ENCODE assay signal across 19 mouse cellular contexts in genomic region chr19:57441501-57441900, GRCm38 (mm10). TPM values are rescaled to one million over a fixed set of nuclear protein-coding genes. Genes with fewer than 3 reads are reported as not detected.
A peak's percentile ranks its signal among the peaks of the same experiment; 100 is the strongest.
DNase-seq lines count a peak whose midpoint lies in the region; ATAC-seq lines count a peak whose summit lies in the region.
"Had no signal": no experiment of that assay in that cellular context is flagged by ENCODE, and none has a peak within 500 bp of the region (broad histone marks: within the 10 kb centered on the region; RNA-seq: fewer than 3 reads in every experiment).

No protein-coding gene starts in this region.

- WGBS in hindbrain, embryonic 13.5 days, result 51% methylated on average over 7 of the region's 7 CpGs
- WGBS in hindbrain, embryonic 11.5 days, result 61% methylated on average over 7 of the region's 7 CpGs
- 11% methylated on average over 7 of the region's 7 CpGs for WGBS in lung, embryonic 15.5 days

- H3K36me3 ChIP-seq in hindbrain, embryonic 13.5 days, result no peaks in the 10 kb centered on the region
- H3K36me3 ChIP-seq in hindbrain, embryonic 11.5 days (ENCODE audit: control insufficient read depth, insufficient read depth, low read length), result no peaks in the 10 kb centered on the region
- H3K36me3 ChIP-seq in lung, embryonic 15.5 days, result no peaks in the 10 kb centered on the region
- H3K36me3 ChIP-seq: embryonic facial prominence, embryonic 10.5 days; G1E; heart, embryonic 13.5 days; midbrain, embryonic 12.5 days had no signal

- no peak overlapping the region for H3K9ac ChIP-seq in hindbrain, embryonic 13.5 days
- H3K9ac ChIP-seq in hindbrain, embryonic 11.5 days (ENCODE audit: low read depth, low read length), result no peak overlapping the region
- H3K9ac ChIP-seq in lung, embryonic 15.5 days, result no peak overlapping the region
- H3K9ac ChIP-seq: forebrain, embryonic 13.5 days; heart, embryonic 13.5 days; midbrain, embryonic 12.5 days had no signal

- H3K27me3 ChIP-seq in hindbrain, embryonic 13.5 days, result no peaks in the 10 kb centered on the region
- no peaks in the 10 kb centered on the region for H3K27me3 ChIP-seq in hindbrain, embryonic 11.5 days (ENCODE audit: control insufficient read depth, insufficient read depth, low read length)
- no peaks in the 10 kb centered on the region for H3K27me3 ChIP-seq in lung, embryonic 15.5 days
- H3K27me3 ChIP-seq: forebrain, embryonic 13.5 days; midbrain, embryonic 12.5 days had no signal

- no peak for DNase-seq in hindbrain, embryonic 11.5 days (ENCODE audit: low spot score)
- DNase-seq in lung, postnatal 10 days, result no peak
- DNase-seq in urinary bladder, postnatal 14 days (ENCODE audit: low spot score), result peak; percentile 11
- no peak for DNase-seq in urinary bladder, adult 2 months (ENCODE audit: low spot score)
- DNase-seq in MN1 (ENCODE audit: low spot score), result no peak
- DNase-seq: cerebellum, adult 11-12 months; heart, postnatal 36 days; kidney, postnatal 14 days; retina, postnatal 1 day; spleen, adult 18-20 months; thymus, adult 18-20 months had no signal

- no peak overlapping the region for H3K4me3 ChIP-seq in hindbrain, embryonic 13.5 days
- no peak overlapping the region for H3K4me3 ChIP-seq in hindbrain, embryonic 11.5 days (ENCODE audit: low read depth, low read length)
- no peak overlapping the region for H3K4me3 ChIP-seq in lung, embryonic 15.5 days
- H3K4me3 ChIP-seq: embryonic facial prominence, embryonic 10.5 days; forebrain, embryonic 13.5 days; heart, embryonic 13.5 days; midbrain, embryonic 12.5 days had no signal

- H3K4me2 ChIP-seq in hindbrain, embryonic 13.5 days, result no peak overlapping the region
- H3K4me2 ChIP-seq in hindbrain, embryonic 11.5 days (replicated peaks; ENCODE audit: low read depth, low read length), result no peak overlapping the region
- peak overlapping the region; percentile 2; the same call in 1 of the 2 replicates for H3K4me2 ChIP-seq in lung, embryonic 15.5 days
- H3K4me2 ChIP-seq: forebrain, embryonic 13.5 days; heart, embryonic 13.5 days; liver, embryonic 11.5 days; midbrain, embryonic 12.5 days had no signal

- H3K4me1 ChIP-seq in hindbrain, embryonic 13.5 days (replicated peaks), result peaks cover 35% of the 10 kb centered on the region
- H3K4me1 ChIP-seq in hindbrain, embryonic 11.5 days (replicated peaks; ENCODE audit: control insufficient read depth, insufficient read depth, low read length), result no peaks in the 10 kb centered on the region
- peaks cover 25% of the 10 kb centered on the region for H3K4me1 ChIP-seq in lung, embryonic 15.5 days

- H3K9me3 ChIP-seq in hindbrain, embryonic 13.5 days, result no peaks in the 10 kb centered on the region
- no peaks in the 10 kb centered on the region for H3K9me3 ChIP-seq in hindbrain, embryonic 11.5 days (ENCODE audit: control insufficient read depth, low read length)
- H3K9me3 ChIP-seq in lung, embryonic 15.5 days, result no peaks in the 10 kb centered on the region
- H3K9me3 ChIP-seq: embryonic facial prominence, embryonic 10.5 days; forebrain, embryonic 13.5 days; G1E; heart, embryonic 13.5 days; midbrain, embryonic 12.5 days had no signal

- ATAC-seq in hindbrain, embryonic 13.5 days (ENCODE audit: low FRiP score), result no peak
- ATAC-seq in hindbrain, embryonic 11.5 days (ENCODE audit: low FRiP score), result no peak
- ATAC-seq in lung, embryonic 15.5 days (ENCODE audit: borderline replicate concordance, extremely low read depth, low FRiP score, low TSS enrichment), result no peak; the same call in 1 of the 2 replicates
- ATAC-seq: forebrain, embryonic 13.5 days had no signal

- H3K27ac ChIP-seq in hindbrain, embryonic 13.5 days, result 0 out of 2 replicates have a peak overlapping the region, but pooled peaks have one; percentile 15
- H3K27ac ChIP-seq in hindbrain, embryonic 11.5 days (ENCODE audit: low read depth, low read length), result no peak overlapping the region
- no peak overlapping the region for H3K27ac ChIP-seq in lung, embryonic 15.5 days
- H3K27ac ChIP-seq: embryonic facial prominence, embryonic 10.5 days; forebrain, embryonic 13.5 days; heart, embryonic 13.5 days; midbrain, embryonic 12.5 days had no signal

RNA-seq across cellular contexts. Expression of gene Trub1, which starts 11.2 kb away (rescaled TPM):
- polyA plus RNA-seq in hindbrain, embryonic 13.5 days (2015; fragmentation: Nextera tagmentation; extraction: Ambion mirVana), result 14.3 and 15.4 TPM in 2 replicates
- polyA plus RNA-seq in hindbrain, embryonic 11.5 days (2014; fragmentation: Nextera tagmentation; extraction: Ambion mirVana), result 14.8 and 17.8 TPM in 2 replicates
- 23.7 and 24.3 TPM in 2 replicates for polyA plus RNA-seq in lung, embryonic 15.5 days (2015; fragmentation: Nextera tagmentation; extraction: Ambion mirVana)
- 14.1 and 16.6 TPM in 2 replicates for polyA plus RNA-seq in urinary bladder, adult 2 months (2012; rRNA removed)
